Mouse (Mus musculus): ENCODE data around the gene Klhl31.

Klhl31 gene

GRCm38 (mm10) chr9:77695586-77695985, 59.3 kb downstream of the Klhl31 start:
- in situ Hi-C loops (cut with MboI, MseI) = no loop called here

GRCm38 (mm10) chr9:77703476-77703875, 67.2 kb downstream of the Klhl31 start:
- in situ Hi-C loops (cut with MboI, MseI) = loop anchor here (25.0 kb wide), 1 partner anchor 841 kb away; no protein-coding TSS in a partner anchor

- in situ Hi-C loops (cut with MboI, MseI) = loop anchor here (25.0 kb wide), 1 partner anchor 842 kb away; no protein-coding TSS in a partner anchor
Measured at GRCm38 (mm10) chr9:77704108-77704507, 67.8 kb downstream of the Klhl31 start.

GRCm38 (mm10) chr9:77706515-77706914, 70.2 kb downstream of the Klhl31 start:
- in situ Hi-C loops (cut with MboI, MseI) = loop anchor here (25.0 kb wide), 1 partner anchor 844 kb away; no protein-coding TSS in a partner anchor

GRCm38 (mm10) chr9:77707433-77708139, 71.3 kb downstream of the Klhl31 start:
- in situ Hi-C loops (cut with MboI, MseI) = loop anchor here (25.0 kb wide), 1 partner anchor 845 kb away; no protein-coding TSS in a partner anchor

- in situ Hi-C loops (cut with MboI, MseI) = loop anchor here (25.0 kb wide), 1 partner anchor 847 kb away; no protein-coding TSS in a partner anchor
Measured at GRCm38 (mm10) chr9:77708950-77709349, 72.7 kb downstream of the Klhl31 start.
